Mouse (Mus musculus) kidney, embryonic 14.5 days (tissue): ENCODE measurements around the gene Map3k15. TPM values are rescaled to one million over a fixed set of nuclear protein-coding genes. Genes with fewer than 3 reads are reported as not detected.

ENCODE experiments used
- ATAC-seq: fragments of 200-750 bp; cut with Nextera tagmentation; 2 replicates; pipeline ENCODE4 v1.8.0; 2017; ENCODE audit warnings: moderate number of reproducible peaks, mild to moderate bottlenecking, moderate TSS enrichment, moderate library complexity; ENCODE audit not compliant: low FRiP score, low TSS enrichment
- H3K27ac ChIP-seq: fragments of 300-500 bp; sonication (generic); 2 replicates; pipeline ENCODE4 v1.5.1; 2014; ENCODE audit warnings: low read depth, mild to moderate bottlenecking, low read length, moderate library complexity, mixed read lengths
- H3K27me3 ChIP-seq: fragments of 300-500 bp; sonication (generic); 2 replicates; pipeline ENCODE4 v1.6.1; 2014; ENCODE audit warnings: mild to moderate bottlenecking, low read length; ENCODE audit not compliant: control insufficient read depth, insufficient read depth
- H3K36me3 ChIP-seq: fragments of 300-500 bp; sonication (generic); 2 replicates; pipeline ENCODE4 v1.6.1; 2014; ENCODE audit warnings: low read length, mixed read lengths; ENCODE audit not compliant: control insufficient read depth, insufficient read depth
- H3K4me1 ChIP-seq: fragments of 300-500 bp; sonication (generic); 2 replicates; pipeline ENCODE4 v1.6.1; 2014; ENCODE audit warnings: low read length, mixed read lengths; ENCODE audit not compliant: control insufficient read depth, insufficient read depth
- H3K4me2 ChIP-seq: fragments of 300-500 bp; sonication (generic); replicated peaks from 2 replicates; pipeline ENCODE4 v1.6.1; 2014; ENCODE audit warnings: low read depth, mild to moderate bottlenecking, low read length
- H3K4me3 ChIP-seq: fragments of 300-500 bp; sonication (generic); 2 replicates; pipeline ENCODE4 v1.5.1; 2014; ENCODE audit warnings: mild to moderate bottlenecking, low read length
- H3K9ac ChIP-seq: fragments of 300-500 bp; sonication (generic); 2 replicates; pipeline ENCODE4 v1.6.1; 2014; ENCODE audit warnings: low read depth, mild to moderate bottlenecking, low read length, moderate library complexity
- H3K9me3 ChIP-seq: fragments of 300-500 bp; sonication (generic); 2 replicates; pipeline ENCODE4 v1.6.1; 2016; ENCODE audit warnings: low read length; ENCODE audit not compliant: control insufficient read depth
- WGBS: fragments of 180-500 bp; shearing (Covaris S2); extraction: QIAGEN DNeasy Blood & Tissue Kit; methylation state at CpG from one replicate; pipeline ENCODE4 v1.1.7; 2014; 5-methylcytosine and 5-hydroxymethylcytosine counted together
- polyA plus RNA-seq: library from polyadenylated mRNA; unstranded; fragments of >200 nt; fragmentation: Nextera tagmentation; extraction: Ambion mirVana; gene quantifications from 2 replicates; pipeline ENCODE4 v1.2.1, GENCODE M21; 2014

The Map3k15 gene
- 0.24 and 0.34 TPM in 2 replicates for polyA plus RNA-seq

DNA sequence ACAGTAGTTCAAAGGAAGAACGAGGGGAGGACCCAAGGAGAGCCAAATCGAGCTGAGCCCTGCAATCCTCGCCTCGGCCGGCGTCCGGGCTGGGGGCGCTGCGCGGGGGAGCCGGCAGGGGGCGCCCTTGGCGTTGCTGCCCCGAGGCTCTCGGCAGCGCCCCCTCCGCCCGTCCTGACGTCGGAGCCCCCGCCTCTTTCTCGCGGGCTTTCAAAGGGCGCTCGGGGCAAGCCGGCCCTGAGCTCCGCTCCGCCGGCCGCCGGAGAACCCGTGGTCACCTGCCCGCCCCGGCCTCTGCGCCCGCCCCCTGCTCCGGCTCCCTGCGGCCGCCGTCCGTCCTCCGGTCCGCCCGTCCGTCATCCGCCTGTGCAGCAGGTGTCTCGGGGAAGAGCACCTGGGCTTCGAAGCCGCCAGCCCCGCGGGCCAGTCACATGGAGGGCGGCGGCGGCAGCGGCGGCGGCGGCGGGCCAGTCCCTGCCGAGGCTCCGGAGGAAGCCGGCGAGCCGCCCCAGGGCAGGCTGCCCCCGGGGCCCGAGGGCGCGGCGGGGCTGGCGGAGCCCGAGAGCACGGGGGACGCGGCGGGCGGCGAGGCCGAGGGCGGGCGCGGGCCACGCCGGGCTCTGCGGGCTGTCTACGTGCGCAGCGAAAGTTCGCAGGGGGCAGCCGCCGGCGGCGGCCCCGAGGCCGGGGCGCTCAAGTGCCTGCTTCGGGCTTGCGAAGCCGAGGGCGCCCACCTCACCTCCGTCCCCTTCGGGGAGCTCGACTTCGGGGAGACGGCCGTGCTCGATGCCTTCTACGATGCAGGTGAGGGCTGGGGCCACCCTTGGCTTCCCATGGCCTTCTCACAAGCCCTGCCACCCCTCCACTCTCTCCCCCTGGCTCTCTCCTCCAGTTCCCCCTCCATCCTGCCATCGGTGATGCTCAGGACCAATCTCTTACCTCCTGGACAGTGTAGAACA lies at the start of gene Map3k15:
Map3k15 (plus strand) TSS at position 432 of the 959 bp plus-strand sequence.
- no peaks in the 10 kb centered on the region for H3K4me1 ChIP-seq
- no peaks in the 10 kb centered on the region for H3K36me3 ChIP-seq
- H3K4me2 ChIP-seq, result peak within 1 kb of the TSS; percentile 72
- ATAC-seq, result peak; percentile 87
- 0 out of 2 replicates have a peak, but pooled peaks cover 2% of the 10 kb centered on the region for H3K27me3 ChIP-seq
- WGBS, result 45% methylated on average over 70 of the region's 108 CpGs
- H3K9me3 ChIP-seq, result no peaks in the 10 kb centered on the region
- peak within 1 kb of the TSS; percentile 43 for H3K4me3 ChIP-seq
- H3K9ac ChIP-seq, result peak within 1 kb of the TSS; percentile 44
- H3K27ac ChIP-seq, result no peak within 1 kb of the TSS

DNA sequence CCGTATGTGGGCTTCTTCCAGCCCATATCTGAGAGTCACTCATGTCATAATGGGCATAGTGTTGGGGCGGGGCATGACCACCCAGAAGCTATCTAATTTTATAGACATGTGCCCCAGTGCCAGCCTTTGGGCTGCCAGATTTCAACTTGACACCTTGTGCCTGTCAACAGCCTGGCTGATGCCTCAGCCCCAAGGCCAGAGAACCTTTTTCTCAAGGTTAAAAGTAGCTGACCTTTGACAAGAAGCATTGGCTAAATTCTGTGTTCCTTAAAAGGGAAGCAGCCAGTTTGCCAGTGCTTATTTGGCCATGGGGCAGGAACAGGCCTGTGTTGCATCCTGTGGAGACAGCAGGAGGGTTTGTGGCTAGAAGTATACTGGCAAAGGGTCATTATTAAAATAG lies 45.7 kb upstream of the Map3k15 start:
- Histone ChIP-seq H3K27ac (no peak overlapping the region), H3K9ac (no peak overlapping the region), H3K27me3 (no peaks in the 10 kb centered on the region), H3K4me2 (no peak overlapping the region), H3K4me3 (no peak overlapping the region), H3K4me1 (no peaks in the 10 kb centered on the region), H3K36me3 (no peaks in the 10 kb centered on the region), H3K9me3 (no peaks in the 10 kb centered on the region)
- ATAC-seq, result no peak
- WGBS, result 94% methylated on average over 2 of the region's 2 CpGs

- no peaks in the 10 kb centered on the region for H3K36me3 ChIP-seq
- H3K9me3 ChIP-seq, result no peaks in the 10 kb centered on the region
- no peaks in the 10 kb centered on the region for H3K27me3 ChIP-seq
- H3K4me2 ChIP-seq, result no peak overlapping the region
- no peak overlapping the region for H3K27ac ChIP-seq
- no peaks in the 10 kb centered on the region for H3K4me1 ChIP-seq
- no peak overlapping the region for H3K4me3 ChIP-seq
- WGBS, result 65% methylated on average over 1 of the region's 1 CpGs
- no peak for ATAC-seq
- H3K9ac ChIP-seq, result no peak overlapping the region
These were observed 44.6 kb upstream of the Map3k15 start for GRCm38 (mm10) chrX:159943586-159943985.

DNA sequence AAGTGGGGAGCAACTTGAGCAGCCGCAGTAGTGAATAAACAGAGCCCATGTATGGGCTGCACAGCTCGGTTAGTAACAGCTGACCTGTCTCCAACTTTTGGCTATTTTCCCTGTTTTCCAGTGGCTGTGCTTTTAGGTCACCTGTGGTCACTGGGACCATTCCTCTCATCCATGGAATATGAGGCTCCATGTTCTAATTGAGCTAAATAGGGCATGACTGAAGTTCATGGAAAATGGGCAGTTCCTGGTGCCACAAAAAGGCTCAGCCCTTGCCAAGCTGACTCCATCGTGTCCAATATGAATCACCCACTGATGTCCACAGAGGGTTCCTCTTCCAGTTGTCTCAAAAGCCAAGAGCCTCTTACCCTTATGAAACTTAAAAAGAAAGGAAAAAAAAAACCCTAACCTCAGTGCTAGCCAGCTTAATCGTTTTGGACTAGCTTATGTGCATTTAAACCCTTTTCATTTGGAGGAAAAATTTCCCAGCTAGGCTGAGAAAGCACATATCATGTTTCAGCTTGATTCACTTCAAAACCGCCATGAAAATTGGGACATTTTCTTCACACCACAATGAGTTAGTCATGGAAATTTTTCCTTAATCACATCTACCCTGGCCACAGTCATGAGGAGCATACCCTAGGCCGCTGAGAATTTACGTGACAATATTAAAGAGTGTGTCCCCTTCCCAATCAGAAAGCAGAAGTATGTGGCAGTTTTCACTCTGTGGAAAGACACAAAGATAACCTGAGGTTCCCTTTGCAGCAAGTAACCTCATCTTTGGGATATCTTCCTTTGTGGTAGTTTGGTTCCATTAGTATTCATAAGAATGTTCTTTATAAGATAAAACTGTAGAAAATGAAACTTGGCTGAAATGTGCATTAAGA lies 34.4 kb upstream of the Map3k15 start:
- no peak overlapping the region for H3K4me3 ChIP-seq
- 0 out of 2 replicates have a peak, but pooled peaks cover 2% of the 10 kb centered on the region for H3K27me3 ChIP-seq
- no peaks in the 10 kb centered on the region for H3K9me3 ChIP-seq
- H3K27ac ChIP-seq, result no peak overlapping the region
- WGBS, result 85% methylated on average over 7 of the region's 7 CpGs
- no peak overlapping the region for H3K9ac ChIP-seq
- no peaks in the 10 kb centered on the region for H3K36me3 ChIP-seq
- no peak overlapping the region for H3K4me2 ChIP-seq
- no peak for ATAC-seq
- H3K4me1 ChIP-seq, result no peaks in the 10 kb centered on the region

- Histone ChIP-seq H3K9me3 (no peaks in the 10 kb centered on the region), H3K4me2 (no peak overlapping the region), H3K4me1 (no peaks in the 10 kb centered on the region), H3K9ac (no peak overlapping the region), H3K36me3 (no peaks in the 10 kb centered on the region), H3K27ac (no peak overlapping the region), H3K27me3 (0 out of 2 replicates have a peak, but pooled peaks cover 2% of the 10 kb centered on the region), H3K4me3 (no peak overlapping the region)
- no peak for ATAC-seq
- 74% methylated on average over 4 of the region's 4 CpGs for WGBS
These were observed 33.8 kb upstream of the Map3k15 start for GRCm38 (mm10) chrX:159954430-159954779.

- Histone ChIP-seq H3K4me1 (no peaks in the 10 kb centered on the region), H3K27ac (no peak overlapping the region), H3K4me3 (no peak overlapping the region), H3K9ac (no peak overlapping the region), H3K36me3 (no peaks in the 10 kb centered on the region), H3K9me3 (no peaks in the 10 kb centered on the region), H3K4me2 (no peak overlapping the region), H3K27me3 (no peaks in the 10 kb centered on the region)
- WGBS, result 76% methylated on average over 6 of the region's 6 CpGs
- ATAC-seq, result no peak
These were observed 32.8 kb upstream of the Map3k15 start for GRCm38 (mm10) chrX:159955433-159955832.

DNA sequence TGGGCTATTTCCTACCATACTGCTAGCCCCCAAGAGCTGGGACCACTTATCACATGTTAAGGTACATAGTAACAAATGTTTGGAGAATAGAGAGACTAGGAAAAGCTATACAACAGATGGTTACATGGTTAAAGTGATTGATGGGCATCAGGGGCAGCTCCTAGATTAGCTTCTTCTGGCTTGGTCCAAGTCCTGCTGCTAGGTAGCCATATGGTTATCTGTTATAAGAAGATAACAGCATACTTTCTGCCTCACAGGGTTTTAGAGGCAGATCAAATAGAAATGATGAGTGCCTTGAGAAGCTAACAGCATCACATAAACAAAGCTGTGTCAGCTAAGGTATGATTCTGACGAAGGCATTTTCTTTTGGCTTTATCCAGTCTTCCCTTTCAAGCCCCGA lies 26.8 kb upstream of the Map3k15 start:
- H3K4me2 ChIP-seq, result no peak overlapping the region
- no peak overlapping the region for H3K27ac ChIP-seq
- H3K4me1 ChIP-seq, result no peaks in the 10 kb centered on the region
- no peak overlapping the region for H3K4me3 ChIP-seq
- H3K27me3 ChIP-seq, result no peaks in the 10 kb centered on the region
- 91% methylated on average over 2 of the region's 2 CpGs for WGBS
- H3K9me3 ChIP-seq, result no peaks in the 10 kb centered on the region
- no peak overlapping the region for H3K9ac ChIP-seq
- no peak for ATAC-seq
- no peaks in the 10 kb centered on the region; the same call in 1 of the 2 replicates for H3K36me3 ChIP-seq

DNA sequence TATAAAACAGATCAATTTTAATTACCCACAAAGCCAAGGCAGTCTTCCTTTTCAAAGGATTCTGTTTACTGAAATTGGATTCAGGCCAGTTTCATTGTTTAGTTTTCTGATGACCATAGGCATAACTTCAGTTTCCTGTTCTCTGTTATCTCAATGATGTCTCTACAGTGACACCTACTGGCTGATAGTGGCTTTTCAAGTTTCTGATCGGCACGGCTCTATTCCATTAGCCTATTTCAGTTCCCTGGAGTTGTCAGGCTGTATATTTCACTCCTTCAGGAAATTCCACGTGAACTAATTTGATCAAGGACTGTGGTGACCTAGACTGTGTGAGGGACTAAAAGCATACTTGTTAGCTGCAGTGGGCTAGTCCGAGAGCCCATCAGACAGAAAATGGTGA lies 25.0 kb upstream of the Map3k15 start:
- Histone ChIP-seq H3K27me3 (no peaks in the 10 kb centered on the region), H3K9ac (no peak overlapping the region), H3K4me3 (no peak overlapping the region), H3K9me3 (no peaks in the 10 kb centered on the region), H3K4me1 (no peaks in the 10 kb centered on the region), H3K36me3 (no peaks in the 10 kb centered on the region; the same call in 1 of the 2 replicates), H3K4me2 (no peak overlapping the region), H3K27ac (no peak overlapping the region)
- ATAC-seq, result no peak
- WGBS, result 33% methylated on average over 4 of the region's 4 CpGs
